Mouse (Mus musculus) thymus, adult 2 months (tissue): ENCODE measurements around the gene Mfap1b.

ENCODE experiments used
- CTCF ChIP-seq: fragments of 200-500 bp; IDR thresholded peaks from 2 replicates; pipeline ENCODE4 v1.5.1; 2012; ENCODE audit warnings: mild to moderate bottlenecking, control low read depth, low read length, moderate library complexity, borderline replicate concordance; ENCODE audit not compliant: control insufficient read depth, poor library complexity, insufficient read depth; ENCODE audit errors: extremely low read depth
- POLR2A ChIP-seq: fragments of 200-500 bp; IDR thresholded peaks from 2 replicates; pipeline ENCODE4 v1.6.1; 2012; ENCODE audit warnings: mild to moderate bottlenecking, low read length, control low read depth, moderate library complexity; ENCODE audit not compliant: control insufficient read depth, poor library complexity, insufficient read depth; ENCODE audit errors: extremely low read depth

DNA sequence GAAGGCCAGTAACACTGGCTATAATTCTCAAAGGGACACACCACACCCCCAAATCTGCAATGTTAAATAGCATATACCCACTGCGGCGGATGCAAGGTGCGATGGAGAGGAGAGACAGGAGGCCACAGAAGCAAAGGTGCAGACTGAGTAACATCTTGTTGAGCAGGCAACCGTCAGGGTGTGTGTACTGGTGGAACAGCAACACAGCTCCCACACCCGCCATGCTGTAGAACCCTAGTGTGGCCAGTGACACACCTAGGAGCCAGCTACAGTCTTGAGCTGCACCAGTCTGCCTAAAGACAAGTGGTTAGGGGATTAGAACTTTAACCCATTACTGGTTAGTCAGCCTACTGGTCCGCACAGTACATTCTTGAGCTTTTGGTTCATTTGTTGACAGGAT is 19.9 kb downstream of the Mfap1b start:
- TF ChIP-seq POLR2A (no peak), CTCF (no peak)
